Mouse (Mus musculus) E14TG2a.4 (cell line): ENCODE measurements around the gene Tedc1.

ENCODE experiments used
- CTCF ChIP-seq: conservative IDR thresholded peaks from 2 replicates; pipeline ENCODE4 v1.5.1; 2014; ENCODE audit warnings: low read length
- NANOG ChIP-seq: IDR thresholded peaks from 2 replicates; pipeline ENCODE4 v1.6.1; 2014; ENCODE audit warnings: borderline replicate concordance, low read length, mixed read lengths
- POU5F1 ChIP-seq: IDR thresholded peaks from 2 replicates; pipeline ENCODE4 v1.6.1; 2014; ENCODE audit warnings: low read length, borderline replicate concordance

GRCm38 (mm10) chr12:113157002-113157401, 781 bp downstream of the Tedc1 start:
- no peak for TF ChIP-seq CTCF
- TF ChIP-seq NANOG = no peak
- no peak for TF ChIP-seq POU5F1
